Mouse (Mus musculus) liver, postnatal 0 days (tissue): ENCODE results near the gene Il1rapl2.

Experiments used
- CTCF ChIP-seq: sonication (generic); IDR thresholded peaks from 2 replicates; pipeline ENCODE4 v1.5.1; 2016; ENCODE audit warnings: antibody characterized with exemption, low read depth
- EP300 ChIP-seq: IDR thresholded peaks from 2 replicates; pipeline ENCODE4 v1.6.1; 2016; ENCODE audit warnings: antibody characterized with exemption, low read depth, mild to moderate bottlenecking

GRCm38 (mm10) chrX:138620106-138620505, 1049.7 kb downstream of the Il1rapl2 start:
- TF ChIP-seq CTCF (no peak), EP300 (no peak)
